Mouse (Mus musculus) Muller cell, postnatal 12 days (primary cell): ENCODE measurements around the gene Sgk1.

Experiments
- DNase-seq: peaks from one replicate; pipeline ENCODE4 v3.0.0-alpha.2; 2015; ENCODE audit errors: inconsistent ontology term

Gene Sgk1

GRCm38 (mm10) chr10:21963005-21963404 is 81.0 kb downstream of the Sgk1 start:
- no peak for DNase-seq

- no peak for DNase-seq
Measured at GRCm38 (mm10) chr10:21973676-21974075, 91.7 kb downstream of the Sgk1 start.

- no peak for DNase-seq
Measured at GRCm38 (mm10) chr10:21974801-21975200, 92.8 kb downstream of the Sgk1 start.

- no peak for DNase-seq
Measured at GRCm38 (mm10) chr10:21975384-21975783, 93.4 kb downstream of the Sgk1 start.

GRCm38 (mm10) chr10:21976253-21976652 is 94.3 kb downstream of the Sgk1 start:
- no peak for DNase-seq

- no peak for DNase-seq
Measured at GRCm38 (mm10) chr10:21978421-21978820, 96.4 kb downstream of the Sgk1 start.

GRCm38 (mm10) chr10:21979286-21979965 is 97.4 kb downstream of the Sgk1 start:
- no peak for DNase-seq

GRCm38 (mm10) chr10:21980780-21981435 is 98.9 kb downstream of the Sgk1 start:
- DNase-seq, result no peak

- DNase-seq, result no peak
Measured at GRCm38 (mm10) chr10:21982303-21982702, 100.3 kb downstream of the Sgk1 start.

GRCm38 (mm10) chr10:21988489-21988888 is 106.5 kb downstream of the Sgk1 start:
- no peak for DNase-seq

GRCm38 (mm10) chr10:21991351-21991840 is 109.4 kb downstream of the Sgk1 start:
- DNase-seq, result peak; percentile 31

GRCm38 (mm10) chr10:21991986-21992833 is 110.2 kb downstream of the Sgk1 start:
- no peak for DNase-seq

GRCm38 (mm10) chr10:21992834-21993514 is 111.0 kb downstream of the Sgk1 start:
- peak; percentile 85 for DNase-seq

- no peak for DNase-seq
Measured at GRCm38 (mm10) chr10:21993515-21994373, 111.8 kb downstream of the Sgk1 start.

- peak; percentile 98 for DNase-seq
Measured at GRCm38 (mm10) chr10:21994431-21994914, 112.5 kb downstream of the Sgk1 start.

- peak; percentile 82 for DNase-seq
Measured at GRCm38 (mm10) chr10:21995221-21995620, 113.2 kb downstream of the Sgk1 start.

- DNase-seq, result peak; percentile 88
Measured at GRCm38 (mm10) chr10:21995661-21996308, 113.8 kb downstream of the Sgk1 start.

GRCm38 (mm10) chr10:21996660-21997447 is 114.9 kb downstream of the Sgk1 start:
- DNase-seq, result no peak

GRCm38 (mm10) chr10:21997550-21998204 is 115.7 kb downstream of the Sgk1 start:
- no peak for DNase-seq
